Mouse (Mus musculus) hindbrain, embryonic 14.5 days (tissue): ENCODE measurements around the gene Entpd3. TPM values are rescaled to one million over a fixed set of nuclear protein-coding genes. Genes with fewer than 3 reads are reported as not detected.

Experiments
- ATAC-seq: fragments of 200-750 bp; cut with Nextera tagmentation; 2 replicates; pipeline ENCODE4 v1.8.0; 2017; ENCODE audit warnings: moderate number of reproducible peaks, mild to moderate bottlenecking, moderate TSS enrichment, moderate library complexity; ENCODE audit not compliant: low FRiP score
- DNase-seq: peaks from one replicate; pipeline ENCODE4 v3.0.0-alpha.2; 2015; ENCODE audit warnings: low spot score
- H3K27ac ChIP-seq: fragments of 300-500 bp; sonication (generic); 2 replicates; pipeline ENCODE4 v1.5.1; 2014; ENCODE audit warnings: mild to moderate bottlenecking, moderate library complexity
- H3K27me3 ChIP-seq: fragments of 300-500 bp; sonication (generic); 2 replicates; pipeline ENCODE4 v1.6.1; 2014; ENCODE audit warnings: mild to moderate bottlenecking, low read length, mixed read lengths; ENCODE audit not compliant: control insufficient read depth, insufficient read depth
- H3K36me3 ChIP-seq: fragments of 300-500 bp; sonication (generic); replicated peaks from 2 replicates; pipeline ENCODE4 v1.6.1; 2014; ENCODE audit not compliant: control insufficient read depth, insufficient read depth
- H3K4me1 ChIP-seq: fragments of 300-500 bp; sonication (generic); replicated peaks from 2 replicates; pipeline ENCODE4 v1.6.1; 2014; ENCODE audit warnings: antibody characterized with exemption, low read length, mixed read lengths; ENCODE audit not compliant: control insufficient read depth, insufficient read depth
- H3K4me2 ChIP-seq: fragments of 300-500 bp; sonication (generic); replicated peaks from 2 replicates; pipeline ENCODE4 v1.6.1; 2014; ENCODE audit warnings: mild to moderate bottlenecking, moderate library complexity
- H3K4me3 ChIP-seq: fragments of 300-500 bp; sonication (generic); replicated peaks from 2 replicates; pipeline ENCODE4 v1.5.1; 2014; ENCODE audit warnings: mild to moderate bottlenecking, low read length
- H3K9ac ChIP-seq: fragments of 300-500 bp; sonication (generic); 2 replicates; pipeline ENCODE4 v1.6.1; 2014
- H3K9me3 ChIP-seq: fragments of 300-500 bp; sonication (generic); 2 replicates; pipeline ENCODE4 v1.6.1; 2016; ENCODE audit warnings: low read length; ENCODE audit not compliant: control insufficient read depth
- WGBS: fragments of 180-500 bp; shearing (Covaris S2); extraction: QIAGEN DNeasy Blood & Tissue Kit; methylation state at CpG from one replicate; pipeline ENCODE4 v1.1.7; 2014; 5-methylcytosine and 5-hydroxymethylcytosine counted together
- polyA plus RNA-seq: library from polyadenylated mRNA; unstranded; fragments of >200 nt; fragmentation: Nextera tagmentation; extraction: Ambion mirVana; gene quantifications from 2 replicates; pipeline ENCODE4 v1.2.1, GENCODE M21; 2014

Entpd3 gene
- polyA plus RNA-seq, 1 experiment from 2014 or later: 4.3 TPM

DNA sequence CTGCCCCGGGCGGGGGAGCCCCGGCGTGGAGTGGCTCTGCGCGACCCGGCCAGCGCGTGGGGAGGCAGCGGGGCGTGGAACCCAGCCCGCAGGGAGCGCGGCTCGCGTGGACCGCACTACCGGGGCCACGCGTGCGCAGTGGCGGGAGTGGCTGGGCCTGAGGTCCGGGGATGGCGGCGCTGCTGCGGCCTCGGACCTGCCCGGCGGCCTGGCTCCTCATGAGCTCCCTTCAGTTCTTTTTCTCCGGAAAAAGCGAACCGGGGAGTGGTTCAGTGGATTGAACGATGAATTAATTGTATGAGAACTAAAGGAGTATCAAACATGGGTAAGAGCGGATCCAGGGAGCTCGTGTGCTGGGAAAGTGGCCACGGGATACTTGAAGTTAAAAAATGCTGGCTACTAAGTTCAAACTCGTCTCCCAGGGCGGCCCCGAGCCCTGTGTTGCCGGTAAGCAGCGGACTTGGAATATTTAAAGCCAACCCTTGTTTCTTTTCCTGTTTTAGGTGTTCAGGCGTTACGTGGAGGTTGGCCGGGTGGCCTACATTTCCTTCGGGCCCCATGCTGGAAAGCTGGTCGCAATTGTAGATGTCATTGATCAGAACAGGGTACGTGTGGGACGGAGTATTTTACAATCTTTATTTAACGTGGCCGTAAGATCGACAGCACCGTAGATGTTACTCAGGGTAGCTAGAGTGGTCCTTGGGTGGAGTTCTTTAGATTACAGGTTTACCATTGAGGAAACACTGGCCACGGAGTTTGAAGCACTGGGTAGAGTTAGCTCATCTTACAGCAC, 32.2 kb downstream of the Entpd3 start:
- Histone ChIP-seq H3K27me3 (no peaks in the 10 kb centered on the region), H3K9ac (peak overlapping the region; percentile 89), H3K36me3 (peaks cover 42% of the 10 kb centered on the region), H3K4me1 (peaks cover 12% of the 10 kb centered on the region), H3K9me3 (no peaks in the 10 kb centered on the region), H3K4me3 (peak overlapping the region; percentile 82), H3K27ac (peak overlapping the region; percentile 68), H3K4me2 (peak overlapping the region; percentile 94)
- 1% methylated on average over 53 of the region's 53 CpGs for WGBS
- ATAC-seq (peak; percentile 84), DNase-seq (no peak)

DNA sequence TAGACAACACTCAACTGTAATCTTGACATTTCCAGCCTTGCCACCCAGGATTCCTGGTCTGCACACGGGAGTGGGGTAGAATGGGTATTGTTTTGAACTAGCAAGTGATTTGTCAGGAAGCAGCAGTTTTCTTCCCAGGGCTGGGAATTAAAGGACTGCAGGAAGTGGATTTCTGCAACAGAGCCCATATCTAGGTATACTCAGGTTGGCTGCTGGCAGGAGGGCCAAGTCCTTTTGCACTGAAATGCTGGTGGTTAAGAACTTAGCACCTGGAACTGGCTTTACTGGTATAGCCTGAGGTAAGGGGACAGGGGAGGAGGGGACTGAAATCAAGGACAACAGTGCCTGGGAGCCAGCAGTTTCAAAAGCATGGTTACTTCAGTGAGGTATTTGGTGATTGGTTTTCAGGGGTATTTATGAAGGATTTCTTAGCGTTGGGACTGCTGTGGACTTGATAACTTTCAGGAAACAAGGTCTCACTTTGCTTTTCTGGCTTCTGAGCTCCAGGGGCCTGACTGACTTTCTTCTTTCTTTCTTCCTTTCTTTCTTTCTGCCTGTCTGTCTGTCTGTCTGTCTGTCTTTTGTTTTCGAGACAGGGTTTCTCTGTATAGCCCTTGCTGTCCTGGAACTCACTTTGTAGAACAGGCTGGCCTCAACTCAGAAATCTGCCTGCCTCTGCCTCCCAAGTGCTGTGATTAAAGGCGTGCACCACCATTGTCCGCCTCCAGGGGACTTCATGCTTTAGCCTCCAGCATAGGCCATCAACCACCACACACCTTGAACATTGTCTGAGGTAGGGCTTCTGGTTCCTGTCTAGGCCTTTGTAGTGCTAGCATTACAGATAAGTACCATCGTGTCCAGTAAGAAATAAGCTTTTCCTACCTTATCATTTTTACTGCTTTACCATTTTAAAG, 36.4 kb downstream of the Entpd3 start:
- Histone ChIP-seq H3K27ac (no peak overlapping the region), H3K9me3 (no peaks in the 10 kb centered on the region), H3K36me3 (peaks cover 42% of the 10 kb centered on the region), H3K9ac (no peak overlapping the region), H3K27me3 (no peaks in the 10 kb centered on the region), H3K4me1 (peaks cover 15% of the 10 kb centered on the region), H3K4me3 (no peak overlapping the region), H3K4me2 (peak overlapping the region; percentile 83)
- DNase-seq (no peak), ATAC-seq (no peak)
- 64% methylated on average over 6 of the region's 6 CpGs for WGBS

DNA sequence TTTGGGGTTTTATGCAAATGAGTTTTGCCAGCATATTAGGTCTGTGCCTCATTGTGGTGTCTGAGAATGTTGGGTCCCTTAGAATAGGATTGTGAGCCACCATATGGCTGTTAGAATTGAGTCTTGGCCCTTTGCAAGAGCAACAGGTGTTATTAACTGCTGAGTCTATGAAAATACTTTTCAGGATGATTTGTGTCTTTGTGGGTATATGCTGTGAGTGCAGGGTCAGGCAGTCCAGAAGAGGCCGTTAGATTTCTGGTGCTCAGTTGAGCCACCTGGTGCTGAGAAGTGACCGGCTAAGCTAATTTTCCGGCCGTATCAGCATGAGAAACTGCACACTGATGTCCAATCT, 37.0 kb downstream of the Entpd3 start:
- Histone ChIP-seq H3K4me1 (peaks cover 15% of the 10 kb centered on the region), H3K9ac (no peak overlapping the region), H3K4me2 (peak overlapping the region; percentile 83), H3K36me3 (peaks cover 42% of the 10 kb centered on the region), H3K27me3 (no peaks in the 10 kb centered on the region), H3K4me3 (peak overlapping the region; percentile 67), H3K27ac (no peak overlapping the region), H3K9me3 (no peaks in the 10 kb centered on the region)
- ATAC-seq (no peak; the same call in 1 of the 2 replicates), DNase-seq (no peak)
- 0% methylated on average over 4 of the region's 4 CpGs for WGBS

DNA sequence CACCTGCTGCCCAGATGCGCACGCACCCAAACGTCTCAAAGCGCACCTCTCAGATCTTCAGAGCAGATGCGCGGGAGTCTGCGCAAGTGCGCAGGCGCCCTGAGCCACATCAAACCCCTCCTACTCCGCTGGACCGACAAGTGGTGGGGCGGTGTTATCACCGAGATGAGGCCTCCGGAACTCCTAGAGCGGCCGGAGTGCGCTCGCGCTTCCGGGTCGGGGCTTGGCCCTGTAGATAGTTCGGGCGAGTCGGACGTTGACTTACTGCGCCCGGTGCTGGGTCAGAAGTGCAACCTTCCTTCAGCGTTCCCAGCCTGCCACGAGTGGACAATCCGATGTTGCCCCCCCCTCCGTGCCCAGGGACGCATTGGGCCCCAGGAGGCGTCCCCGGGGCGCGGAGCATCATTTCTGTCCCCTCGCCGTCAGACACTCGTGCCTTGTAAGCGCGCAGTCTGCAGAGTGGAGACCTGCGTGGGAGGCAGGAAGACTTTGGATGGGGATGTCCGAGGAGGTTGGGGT, 37.6 kb downstream of the Entpd3 start:
- Histone ChIP-seq H3K9ac (peak overlapping the region; percentile 71), H3K4me2 (peak overlapping the region; percentile 83), H3K36me3 (peaks cover 42% of the 10 kb centered on the region), H3K9me3 (no peaks in the 10 kb centered on the region), H3K27ac (peak overlapping the region; percentile 60; the same call in 1 of the 2 replicates), H3K4me1 (peaks cover 12% of the 10 kb centered on the region), H3K4me3 (peak overlapping the region; percentile 67), H3K27me3 (no peaks in the 10 kb centered on the region)
- under 1% methylated on average over 43 of the region's 43 CpGs for WGBS
- DNase-seq (peak; percentile 95), ATAC-seq (peak; percentile 93)

DNA sequence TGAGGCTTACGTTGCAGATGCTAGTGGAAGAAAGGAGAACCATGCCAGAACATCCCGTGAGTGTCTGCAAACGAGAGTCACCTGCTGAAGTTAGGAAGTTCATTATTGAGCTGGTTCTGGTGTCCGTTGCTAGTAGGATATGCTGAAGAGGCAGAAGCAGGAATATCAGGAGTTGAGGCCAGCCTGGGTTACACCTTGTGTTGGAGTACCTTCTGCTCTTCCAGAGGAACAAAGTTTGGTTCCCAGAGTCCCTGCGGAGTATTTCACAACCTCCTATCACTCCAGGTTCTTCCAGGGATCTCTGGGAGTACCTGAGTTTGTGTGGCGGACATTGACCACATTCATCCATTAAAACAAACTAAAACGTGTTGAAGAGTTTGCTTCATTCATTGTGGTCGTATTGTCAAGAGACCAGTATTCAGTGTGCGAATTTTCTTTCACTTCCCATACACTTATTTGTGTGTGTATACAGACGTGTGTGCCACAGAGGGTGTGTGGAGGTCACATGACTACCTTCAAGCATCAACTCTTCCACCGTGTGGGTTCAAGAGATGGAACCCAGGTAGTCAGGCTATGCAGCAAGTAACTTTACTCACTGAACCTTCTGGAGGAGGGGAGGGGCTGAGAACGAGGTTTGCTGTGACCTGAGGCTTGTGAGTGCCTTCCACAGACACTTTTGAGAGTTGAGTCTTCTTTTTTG, 38.2 kb downstream of the Entpd3 start:
- WGBS: 54% methylated on average over 12 of the region's 12 CpGs
- peak overlapping the region; percentile 83 for H3K4me2 ChIP-seq
- H3K4me1 ChIP-seq: peaks cover 6% of the 10 kb centered on the region
- peak overlapping the region; percentile 67 for H3K4me3 ChIP-seq
- H3K9me3 ChIP-seq: no peaks in the 10 kb centered on the region
- DNase-seq (no peak), ATAC-seq (no peak)
- H3K9ac ChIP-seq: peak overlapping the region; percentile 71
- H3K27ac ChIP-seq: peak overlapping the region; percentile 60; the same call in 1 of the 2 replicates
- H3K27me3 ChIP-seq: no peaks in the 10 kb centered on the region
- peaks cover 36% of the 10 kb centered on the region for H3K36me3 ChIP-seq

DNA sequence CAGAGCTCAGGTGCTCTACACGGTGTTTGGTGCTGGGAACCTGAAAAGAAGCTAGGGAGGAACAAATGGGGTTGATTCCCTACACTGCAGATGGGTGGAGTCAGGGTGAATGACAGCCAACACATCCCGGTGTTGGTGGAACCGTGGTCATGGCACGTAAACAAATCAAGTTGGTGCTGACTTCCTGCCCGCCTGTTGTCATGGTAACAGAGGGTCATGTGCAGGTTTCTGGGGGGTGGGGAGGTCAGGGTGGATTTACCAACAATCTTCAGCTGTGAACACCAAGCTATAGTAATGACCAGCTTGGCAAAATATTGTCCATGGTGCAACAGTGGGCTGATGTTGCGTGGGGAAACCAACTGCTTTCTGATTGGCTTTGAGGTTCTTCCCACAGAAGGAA, 39.1 kb downstream of the Entpd3 start:
- Histone ChIP-seq H3K4me3 (no peak overlapping the region), H3K27me3 (no peaks in the 10 kb centered on the region), H3K9ac (no peak overlapping the region), H3K4me1 (peaks cover 6% of the 10 kb centered on the region), H3K36me3 (peaks cover 27% of the 10 kb centered on the region), H3K27ac (no peak overlapping the region), H3K9me3 (no peaks in the 10 kb centered on the region), H3K4me2 (no peak overlapping the region)
- no peak for ATAC-seq
- DNase-seq: no peak
- 64% methylated on average over 6 of the region's 6 CpGs for WGBS

DNA sequence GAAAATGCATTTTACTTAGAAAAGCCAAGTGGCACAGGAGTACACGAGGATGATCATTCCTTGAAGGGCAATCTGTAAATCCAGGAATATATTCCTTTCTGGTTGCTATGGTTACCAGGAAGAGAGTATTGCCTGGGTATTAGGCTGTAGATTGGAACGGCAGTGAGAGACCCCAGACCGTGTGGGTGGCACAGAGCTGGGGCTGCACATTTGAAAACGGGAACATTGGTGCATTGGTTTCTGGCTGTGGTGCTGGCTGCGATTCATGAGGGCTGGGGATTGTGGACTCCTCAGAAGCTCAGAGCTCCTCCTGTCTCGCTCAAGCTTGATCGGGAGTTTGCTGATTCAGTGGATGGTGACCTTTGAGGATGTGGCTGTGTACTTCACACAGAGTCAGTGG, 40.2 kb downstream of the Entpd3 start:
- ATAC-seq (no peak), DNase-seq (no peak)
- no peak overlapping the region for H3K27ac ChIP-seq
- WGBS: 67% methylated on average over 7 of the region's 7 CpGs
- H3K9ac ChIP-seq: no peak overlapping the region
- peaks cover 16% of the 10 kb centered on the region for H3K36me3 ChIP-seq
- no peaks in the 10 kb centered on the region for H3K9me3 ChIP-seq
- H3K27me3 ChIP-seq: no peaks in the 10 kb centered on the region
- H3K4me2 ChIP-seq: no peak overlapping the region
- H3K4me3 ChIP-seq: no peak overlapping the region
- H3K4me1 ChIP-seq: peaks cover 6% of the 10 kb centered on the region

DNA sequence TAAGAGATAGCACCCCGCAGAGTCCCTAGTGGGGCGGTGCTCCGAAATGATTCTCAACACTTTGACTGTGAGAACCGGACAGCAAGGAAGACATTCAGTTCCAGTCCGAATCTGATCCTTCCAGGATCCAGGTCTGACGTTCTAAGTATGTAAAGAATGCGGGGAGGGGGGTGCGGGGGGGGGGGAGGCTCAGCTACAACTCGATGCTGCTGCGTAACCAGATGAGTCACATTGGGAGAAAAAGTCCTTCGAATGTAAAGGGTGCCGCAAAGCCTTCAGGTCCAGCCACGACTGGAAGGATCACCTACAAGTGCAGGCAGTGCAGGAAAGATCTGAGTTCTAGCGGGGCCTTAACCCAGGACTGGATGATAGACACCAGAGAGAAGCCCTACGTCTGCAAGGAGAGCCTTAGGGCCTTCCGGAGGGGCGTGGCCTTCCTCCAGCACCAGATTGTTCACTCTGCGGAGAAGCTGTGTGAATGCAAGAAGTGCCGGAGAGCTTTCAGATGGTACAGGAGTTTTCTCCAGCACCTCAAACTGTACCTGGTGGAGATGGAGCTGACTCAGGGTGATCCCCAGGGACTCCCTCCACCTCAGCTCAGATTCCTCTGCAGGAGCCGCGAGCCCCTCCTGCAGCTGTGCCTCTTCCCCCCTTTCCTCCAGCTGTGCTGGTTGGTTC, 42.5 kb downstream of the Entpd3 start:
- WGBS: 29% methylated on average over 21 of the region's 21 CpGs
- no peak for DNase-seq
- Histone ChIP-seq H3K9me3 (no peaks in the 10 kb centered on the region), H3K4me1 (peaks cover 6% of the 10 kb centered on the region), H3K4me2 (peak overlapping the region; percentile 57), H3K9ac (peak overlapping the region; percentile 45; the same call in 1 of the 2 replicates), H3K4me3 (peak overlapping the region; percentile 19), H3K27me3 (no peaks in the 10 kb centered on the region), H3K36me3 (no peaks in the 10 kb centered on the region), H3K27ac (no peak overlapping the region)
- peak; percentile 24; the same call in 1 of the 2 replicates for ATAC-seq
